Mouse (Mus musculus): ENCODE measurements around the gene Cited2. TPM values are rescaled to one million over a fixed set of nuclear protein-coding genes. Genes with fewer than 3 reads are reported as not detected.

Cited2 gene
- polyA plus RNA-seq, 1 experiment from 2014 or later: 48.9 TPM

DNA sequence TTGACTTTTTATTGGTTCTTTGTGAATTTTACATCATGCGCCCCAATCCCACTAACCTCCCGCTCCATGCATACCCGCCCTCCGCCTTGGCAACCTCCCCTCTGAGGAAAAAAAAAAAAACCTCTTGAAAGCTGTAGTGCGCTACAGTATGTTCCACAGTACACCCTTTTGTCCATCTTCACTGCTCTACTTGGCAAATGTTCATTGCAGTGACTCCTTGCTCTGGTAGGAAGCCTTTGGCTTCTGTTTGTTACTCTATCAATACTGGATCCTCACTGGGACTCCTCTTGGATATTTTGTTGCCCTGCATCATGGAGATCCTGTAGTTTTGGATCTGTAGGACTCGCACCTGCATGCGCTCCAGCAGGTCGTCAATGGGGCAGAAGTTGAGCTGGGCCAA is 39.9 kb downstream of the Cited2 start:
- Histone ChIP-seq H3K9ac (no peak overlapping the region), H3K27me3 (replicated peaks) (no peaks in the 10 kb centered on the region), H3K4me2 (replicated peaks) (no peak overlapping the region), H3K36me3 (no peaks in the 10 kb centered on the region), H3K4me1 (replicated peaks) (no peaks in the 10 kb centered on the region), H3K4me3 (replicated peaks) (no peak overlapping the region), H3K27ac (no peak overlapping the region), H3K9me3 (no peaks in the 10 kb centered on the region)
- ATAC-seq: no peak
- WGBS: 95% methylated on average over 8 of the region's 8 CpGs

DNA sequence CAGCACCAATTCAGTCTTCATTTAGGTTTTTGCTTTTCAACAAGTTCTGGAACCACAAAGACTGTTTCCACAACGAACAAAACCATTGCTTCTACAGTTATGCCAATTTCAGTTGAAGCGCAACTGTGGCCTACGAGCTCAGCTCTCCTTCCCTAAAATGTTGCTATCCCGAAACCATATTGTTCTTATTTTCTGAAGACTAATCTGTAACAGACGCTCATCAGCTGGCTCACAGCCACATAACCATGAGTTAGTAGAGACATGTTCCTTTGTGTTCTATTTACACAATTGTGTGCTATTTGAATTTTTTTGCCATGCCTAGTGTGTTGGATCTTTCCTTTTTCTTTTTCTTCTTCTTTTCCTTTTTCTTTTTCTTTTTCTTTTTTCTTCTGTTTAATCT is 46.8 kb downstream of the Cited2 start:
- H3K9me3 ChIP-seq: no peaks in the 10 kb centered on the region
- H3K36me3 ChIP-seq: no peaks in the 10 kb centered on the region
- H3K4me1 ChIP-seq (replicated peaks): no peaks in the 10 kb centered on the region
- no peaks in the 10 kb centered on the region for H3K27me3 ChIP-seq (replicated peaks)
- H3K9ac ChIP-seq: no peak overlapping the region
- ATAC-seq: no peak
- H3K27ac ChIP-seq: no peak overlapping the region
- no peak overlapping the region for H3K4me2 ChIP-seq (replicated peaks)
- H3K4me3 ChIP-seq (replicated peaks): no peak overlapping the region
- 83% methylated on average over 5 of the region's 5 CpGs for WGBS

DNA sequence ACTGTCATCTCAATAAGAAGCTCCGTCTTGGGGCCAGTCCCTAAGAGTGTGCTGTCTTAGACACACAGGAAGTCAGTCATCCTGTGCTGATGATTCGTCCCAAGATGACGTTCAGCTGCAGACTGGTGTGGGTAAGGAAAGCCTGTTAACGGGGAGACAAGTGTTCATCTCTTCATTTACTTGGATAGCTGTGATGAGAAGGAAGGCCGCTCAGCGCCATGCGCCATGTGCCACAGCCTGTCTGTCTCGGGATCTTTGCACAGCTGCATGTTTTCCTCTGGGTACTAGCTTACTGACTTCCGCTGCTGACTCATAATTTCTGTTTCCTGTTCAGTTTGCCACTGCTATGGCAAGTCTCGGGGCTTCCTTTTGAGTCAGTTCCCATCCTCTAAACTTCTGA is 49.3 kb downstream of the Cited2 start:
- Histone ChIP-seq H3K9ac (no peak overlapping the region), H3K27me3 (replicated peaks) (no peaks in the 10 kb centered on the region), H3K9me3 (no peaks in the 10 kb centered on the region), H3K4me1 (replicated peaks) (no peaks in the 10 kb centered on the region), H3K4me3 (replicated peaks) (no peak overlapping the region), H3K27ac (no peak overlapping the region), H3K36me3 (no peaks in the 10 kb centered on the region), H3K4me2 (replicated peaks) (no peak overlapping the region)
- WGBS: 71% methylated on average over 10 of the region's 10 CpGs
- no peak for ATAC-seq

DNA sequence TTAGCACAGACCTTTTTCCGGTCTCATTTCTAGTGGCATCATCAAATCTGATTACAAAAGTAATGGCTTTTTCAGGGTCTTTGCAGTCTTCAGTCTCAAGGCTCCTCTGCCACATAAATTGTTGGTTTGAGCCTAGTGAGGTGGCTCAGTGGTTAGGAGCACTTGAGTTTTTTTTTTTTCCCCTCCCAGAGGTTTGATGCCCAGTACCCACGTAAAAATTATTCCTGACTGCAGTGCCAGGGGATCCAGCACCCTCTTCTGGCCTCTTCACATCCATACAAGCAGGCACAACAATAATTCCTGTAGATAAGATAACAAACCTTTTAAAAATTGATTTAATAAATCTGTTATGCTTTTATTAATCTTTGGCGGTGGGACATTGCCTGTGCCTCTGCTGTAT is 51.3 kb downstream of the Cited2 start:
- Histone ChIP-seq H3K4me3 (replicated peaks) (no peak overlapping the region), H3K4me2 (replicated peaks) (no peak overlapping the region), H3K27ac (no peak overlapping the region), H3K36me3 (no peaks in the 10 kb centered on the region), H3K9me3 (no peaks in the 10 kb centered on the region), H3K27me3 (replicated peaks) (no peaks in the 10 kb centered on the region), H3K4me1 (replicated peaks) (no peaks in the 10 kb centered on the region), H3K9ac (no peak overlapping the region)
- WGBS: 86% methylated on average over 3 of the region's 3 CpGs
- ATAC-seq: no peak

- Histone ChIP-seq H3K27ac (no peak overlapping the region), H3K4me2 (replicated peaks) (no peak overlapping the region), H3K4me3 (replicated peaks) (no peak overlapping the region), H3K4me1 (replicated peaks) (no peaks in the 10 kb centered on the region), H3K9me3 (no peaks in the 10 kb centered on the region), H3K27me3 (replicated peaks) (no peaks in the 10 kb centered on the region), H3K36me3 (no peaks in the 10 kb centered on the region), H3K9ac (no peak overlapping the region)
- WGBS: 55% methylated on average over 4 of the region's 4 CpGs
- ATAC-seq: no peak
Observed at GRCm38 (mm10) chr10:17775079-17775478, 52.1 kb downstream of the Cited2 start.

Other genes with a start within 250 kb of the Cited2 start
- gene Txlnb, start 73.0 kb downstream of the Cited2 start, polyA plus RNA-seq (2015; fragmentation: Nextera tagmentation; extraction: Ambion mirVana): 0.18 and 0.28 TPM in 2 replicates
- 3.2 and 3.5 TPM in 2 replicates for gene Heca, start 224.8 kb downstream of the Cited2 start, polyA plus RNA-seq (2015; fragmentation: Nextera tagmentation; extraction: Ambion mirVana)